Comparison of ENCODE assay signal across 23 mouse cellular contexts in the genomic region with DNA sequence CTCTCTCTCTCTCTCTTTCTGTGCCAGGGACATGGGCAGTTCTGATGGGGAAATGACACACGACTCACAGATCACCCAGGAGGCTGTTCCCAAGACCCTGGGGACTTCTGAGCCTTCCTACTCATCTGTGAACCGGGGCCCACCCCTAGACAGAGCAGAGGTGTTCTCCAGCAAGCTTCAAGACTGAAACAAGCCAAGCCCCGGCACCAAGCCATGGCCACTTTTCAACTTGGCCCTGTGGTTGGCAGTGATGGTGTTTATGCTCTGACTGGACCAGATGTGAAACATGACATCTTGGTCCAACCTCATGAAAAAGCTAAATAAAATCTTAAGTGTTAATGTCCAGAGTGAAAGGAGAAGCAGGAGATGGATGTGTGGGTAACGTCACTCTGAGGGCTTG. TPM values are rescaled to one million over a fixed set of nuclear protein-coding genes. Genes with fewer than 3 reads are reported as not detected.
DNase-seq lines count a peak whose midpoint lies in the region; ATAC-seq and TF ChIP-seq lines count a peak whose summit lies in the region.
"Had no signal": no experiment of that assay in that cellular context is flagged by ENCODE, and none has a peak within 500 bp of the region (broad histone marks: within the 10 kb centered on the region; RNA-seq: fewer than 3 reads in every experiment).

No protein-coding gene starts in this region.

- TF ChIP-seq CTCF in midbrain, postnatal 0 days (IDR thresholded peaks at IDR 0.05) = no peak

- H3K36me3 ChIP-seq in midbrain, embryonic 11.5 days (ENCODE audit: control insufficient read depth, insufficient read depth, low read length) = no peaks in the 10 kb centered on the region
- no peaks in the 10 kb centered on the region for H3K36me3 ChIP-seq in midbrain, postnatal 0 days (ENCODE audit: insufficient read depth, low read length)
- H3K36me3 ChIP-seq: embryonic facial prominence, embryonic 15.5 days; forebrain, embryonic 10.5 days; heart, embryonic 10.5 days; heart, embryonic 15.5 days; hindbrain, embryonic 13.5 days had no signal

- peak; percentile 46 for DNase-seq in gastrocnemius, postnatal 25 days
- no peak for DNase-seq in gastrocnemius, postnatal 14 days
- DNase-seq in heart, postnatal 4 days = peak; percentile 32
- DNase-seq in heart, adult 8-10 months (ENCODE audit: low spot score) = no peak
- DNase-seq in midbrain, embryonic 11.5 days (ENCODE audit: low spot score, missing footprints) = peak; percentile 21
- DNase-seq in midbrain, postnatal 0 days (ENCODE audit: low spot score) = no peak
- DNase-seq: adrenal gland, adult 2 months; adrenal gland, postnatal 25 days; cerebellum, adult 18-20 months; cerebellum, postnatal 14 days; embryo, embryonic 11 days; kidney, adult 18-20 months had no signal

- no peaks in the 10 kb centered on the region for H3K9me3 ChIP-seq in midbrain, embryonic 11.5 days (ENCODE audit: control insufficient read depth, low read length)
- no peaks in the 10 kb centered on the region for H3K9me3 ChIP-seq in midbrain, postnatal 0 days (ENCODE audit: low read length)
- H3K9me3 ChIP-seq: embryonic facial prominence, embryonic 15.5 days; forebrain, embryonic 10.5 days; heart, embryonic 10.5 days; heart, embryonic 15.5 days; hindbrain, embryonic 13.5 days had no signal

- no peak overlapping the region for H3K4me3 ChIP-seq in midbrain, embryonic 11.5 days (ENCODE audit: low read depth, low read length)
- no peak overlapping the region for H3K4me3 ChIP-seq in midbrain, postnatal 0 days (ENCODE audit: low read depth, low read length)
- H3K4me3 ChIP-seq: embryonic facial prominence, embryonic 15.5 days; erythroblast, embryonic 14.5 days; forebrain, embryonic 10.5 days; heart, embryonic 10.5 days; heart, embryonic 15.5 days; hindbrain, embryonic 13.5 days had no signal

- intact Hi-C loops in gastrocnemius, postnatal 14 days (cut with DNase I; ENCODE audit: low total_unique reads) = no loop called here

- H3K9ac ChIP-seq in midbrain, embryonic 11.5 days (ENCODE audit: low read length) = no peak overlapping the region
- no peak overlapping the region for H3K9ac ChIP-seq in midbrain, postnatal 0 days (replicated peaks; ENCODE audit: low read length, poor library complexity, severe bottlenecking)
- H3K9ac ChIP-seq: embryonic facial prominence, embryonic 15.5 days; heart, embryonic 15.5 days; hindbrain, embryonic 13.5 days had no signal

- H3K4me1 ChIP-seq in midbrain, embryonic 11.5 days (ENCODE audit: control insufficient read depth, insufficient read depth, low read length) = no peaks in the 10 kb centered on the region
- H3K4me1 ChIP-seq in midbrain, postnatal 0 days (ENCODE audit: insufficient read depth, low read length) = peaks cover 3% of the 10 kb centered on the region; the same call in 1 of the 2 replicates
- H3K4me1 ChIP-seq: heart, embryonic 15.5 days had no signal

- 77% methylated on average over 4 of the region's 4 CpGs for WGBS in midbrain, embryonic 11.5 days
- WGBS in midbrain, postnatal 0 days = 69% methylated on average over 4 of the region's 4 CpGs

- H3K27ac ChIP-seq in midbrain, embryonic 11.5 days (ENCODE audit: low read depth, low read length) = no peak overlapping the region
- no peak overlapping the region for H3K27ac ChIP-seq in midbrain, postnatal 0 days (ENCODE audit: low read depth, low read length)
- H3K27ac ChIP-seq: embryonic facial prominence, embryonic 15.5 days; forebrain, embryonic 10.5 days; heart, embryonic 10.5 days; heart, embryonic 15.5 days; hindbrain, embryonic 13.5 days; hindbrain, postnatal 0 days had no signal

- no peak for ATAC-seq in midbrain, embryonic 11.5 days (ENCODE audit: low FRiP score)
- ATAC-seq in midbrain, postnatal 0 days (ENCODE audit: low FRiP score) = no peak
- ATAC-seq: forebrain, embryonic 14.5 days; hindbrain, postnatal 0 days had no signal

- no peaks in the 10 kb centered on the region for H3K27me3 ChIP-seq in midbrain, embryonic 11.5 days (ENCODE audit: control insufficient read depth, insufficient read depth, low read length)
- no peaks in the 10 kb centered on the region for H3K27me3 ChIP-seq in midbrain, postnatal 0 days (ENCODE audit: insufficient read depth, low read length)

- H3K4me2 ChIP-seq in midbrain, embryonic 11.5 days = no peak overlapping the region
- H3K4me2 ChIP-seq in midbrain, postnatal 0 days (ENCODE audit: low read depth, low read length, poor library complexity, severe bottlenecking) = no peak overlapping the region
- H3K4me2 ChIP-seq: embryonic facial prominence, embryonic 15.5 days; heart, embryonic 15.5 days; hindbrain, embryonic 13.5 days had no signal

RNA-seq across cellular contexts. Expression of a gene that starts 5.3 kb away (rescaled TPM):
- not detected for total RNA-seq in gastrocnemius, postnatal 25 days (2021)
- total RNA-seq in gastrocnemius, postnatal 14 days (2021) = not detected
- total RNA-seq in heart, postnatal 4 days (2021) = not detected
- total RNA-seq in heart, adult 8-10 months (2022) = not detected
- 0.15 TPM in 1 of 2 replicates, not detected in the other for polyA plus RNA-seq in midbrain, embryonic 11.5 days (2014; fragmentation: Nextera tagmentation; extraction: Ambion mirVana)
- 0.28 and 0.66 TPM in 2 replicates for total RNA-seq in midbrain, postnatal 0 days (2014; rRNA removed)
- polyA plus RNA-seq in midbrain, postnatal 0 days (2015; fragmentation: Nextera tagmentation; extraction: Ambion mirVana) = 3.0 and 3.6 TPM in 2 replicates
- total RNA-seq: adrenal gland, adult 2 months; adrenal gland, postnatal 25 days; common myeloid progenitor, adult 5-6 weeks; hematopoietic stem cell, adult 5-6 weeks had no signal
- polyA plus RNA-seq: adrenal gland, adult 2 months; embryonic facial prominence, embryonic 11.5 days; erythroblast, embryonic 14.5 days; forebrain, embryonic 10.5 days had no signal

RNA-seq across cellular contexts. Expression of a gene that starts 6.5 kb away (rescaled TPM):
- 1 to 10 TPM; 3.9 to 4.1 TPM for total RNA-seq in gastrocnemius, postnatal 25 days (2021)
- 1 to 10 TPM; 5.1 to 5.3 TPM for total RNA-seq in gastrocnemius, postnatal 14 days (2021)
- total RNA-seq in heart, postnatal 4 days (2021) = 10 to 100 TPM; 14.6 to 14.9 TPM
- 1 to 10 TPM; 6.1 to 7.7 (median 6.9) TPM for total RNA-seq in heart, adult 8-10 months (2022)
- 30.1 and 32.1 TPM in 2 replicates for polyA plus RNA-seq in midbrain, embryonic 11.5 days (2014; fragmentation: Nextera tagmentation; extraction: Ambion mirVana)
- 18.0 and 21.0 TPM in 2 replicates for total RNA-seq in midbrain, postnatal 0 days (2014; rRNA removed)
- 29.5 TPM in 2 replicates for polyA plus RNA-seq in midbrain, postnatal 0 days (2015; fragmentation: Nextera tagmentation; extraction: Ambion mirVana)

RNA-seq across cellular contexts. Expression of a gene that starts 33.9 kb away (rescaled TPM):
- 10 to 100 TPM; 38.9 to 56.7 TPM for total RNA-seq in gastrocnemius, postnatal 25 days (2021)
- total RNA-seq in gastrocnemius, postnatal 14 days (2021) = 10 to 100 TPM; 26.4 to 35.9 TPM
- 10 to 100 TPM; 22.2 to 23.8 TPM for total RNA-seq in heart, postnatal 4 days (2021)
- 10 to 100 TPM; 30.5 to 36.5 (median 33.8) TPM for total RNA-seq in heart, adult 8-10 months (2022)
- 11.7 and 17.2 TPM in 2 replicates for polyA plus RNA-seq in midbrain, embryonic 11.5 days (2014; fragmentation: Nextera tagmentation; extraction: Ambion mirVana)
- 127 and 131 TPM in 2 replicates for total RNA-seq in midbrain, postnatal 0 days (2014; rRNA removed)
- polyA plus RNA-seq in midbrain, postnatal 0 days (2015; fragmentation: Nextera tagmentation; extraction: Ambion mirVana) = 22.2 and 23.4 TPM in 2 replicates

Comparison
In these comparisons a context has a peak if more than half of its experiments do, and no peak if none do; other contexts are left out.
1. DNase-seq: peak in gastrocnemius, postnatal 25 days (single experiment), heart, postnatal 4 days (single experiment) and midbrain, embryonic 11.5 days (single experiment); none in gastrocnemius, postnatal 14 days (single experiment), heart, adult 8-10 months (single experiment) and midbrain, postnatal 0 days (single experiment).